Mouse (Mus musculus) midbrain, embryonic 16.5 days (tissue): Measurements from ENCODE around the gene Glb1l2. TPM values are rescaled to one million over a fixed set of nuclear protein-coding genes. Genes with fewer than 3 reads are reported as not detected.

Experiments used
- ATAC-seq: fragments of 200-750 bp; cut with Nextera tagmentation; 2 replicates; pipeline ENCODE4 v1.8.0; 2017; ENCODE audit warnings: moderate TSS enrichment
- H3K27ac ChIP-seq: fragments of 300-500 bp; sonication (generic); 2 replicates; pipeline ENCODE4 v1.5.1; 2014; ENCODE audit warnings: mild to moderate bottlenecking, low read length, mixed read lengths
- H3K27me3 ChIP-seq: fragments of 300-500 bp; sonication (generic); 2 replicates; pipeline ENCODE4 v1.6.1; 2014; ENCODE audit warnings: low read depth, low read length, mixed read lengths; ENCODE audit not compliant: control insufficient read depth, insufficient read depth
- H3K36me3 ChIP-seq: fragments of 300-500 bp; sonication (generic); 2 replicates; pipeline ENCODE4 v1.6.1; 2014; ENCODE audit warnings: mild to moderate bottlenecking, low read length, moderate library complexity, mixed read lengths; ENCODE audit not compliant: control insufficient read depth, insufficient read depth
- H3K4me1 ChIP-seq: fragments of 300-500 bp; sonication (generic); 2 replicates; pipeline ENCODE4 v1.6.1; 2014; ENCODE audit warnings: mild to moderate bottlenecking, low read length, mixed read lengths; ENCODE audit not compliant: control insufficient read depth, insufficient read depth
- H3K4me2 ChIP-seq: fragments of 300-500 bp; sonication (generic); 2 replicates; pipeline ENCODE4 v1.6.1; 2014; ENCODE audit warnings: mild to moderate bottlenecking, low read length, mixed read lengths
- H3K4me3 ChIP-seq: fragments of 300-500 bp; sonication (generic); 2 replicates; pipeline ENCODE4 v1.5.1; 2014; ENCODE audit warnings: low read depth, mild to moderate bottlenecking, low read length, moderate library complexity, mixed read lengths
- H3K9ac ChIP-seq: fragments of 300-500 bp; sonication (generic); 2 replicates; pipeline ENCODE4 v1.6.1; 2014; ENCODE audit warnings: low read depth, low read length, mixed read lengths
- H3K9me3 ChIP-seq: fragments of 300-500 bp; sonication (generic); replicated peaks from 2 replicates; pipeline ENCODE4 v1.6.1; 2014; ENCODE audit warnings: mild to moderate bottlenecking, low read length, mixed read lengths; ENCODE audit not compliant: control insufficient read depth, poor library complexity, severe bottlenecking
- WGBS: fragments of 180-500 bp; shearing (Covaris S2); extraction: QIAGEN DNeasy Blood & Tissue Kit; methylation state at CpG from one replicate; pipeline ENCODE4 v1.1.7; 2014; 5-methylcytosine and 5-hydroxymethylcytosine counted together
- polyA plus RNA-seq: library from polyadenylated mRNA; unstranded; fragments of >200 nt; fragmentation: Nextera tagmentation; extraction: Ambion mirVana; gene quantifications from 2 replicates; pipeline ENCODE4 v1.2.1, GENCODE M21; 2015

The Glb1l2 gene
- polyA plus RNA-seq: 3.1 and 3.6 TPM in 2 replicates

DNA sequence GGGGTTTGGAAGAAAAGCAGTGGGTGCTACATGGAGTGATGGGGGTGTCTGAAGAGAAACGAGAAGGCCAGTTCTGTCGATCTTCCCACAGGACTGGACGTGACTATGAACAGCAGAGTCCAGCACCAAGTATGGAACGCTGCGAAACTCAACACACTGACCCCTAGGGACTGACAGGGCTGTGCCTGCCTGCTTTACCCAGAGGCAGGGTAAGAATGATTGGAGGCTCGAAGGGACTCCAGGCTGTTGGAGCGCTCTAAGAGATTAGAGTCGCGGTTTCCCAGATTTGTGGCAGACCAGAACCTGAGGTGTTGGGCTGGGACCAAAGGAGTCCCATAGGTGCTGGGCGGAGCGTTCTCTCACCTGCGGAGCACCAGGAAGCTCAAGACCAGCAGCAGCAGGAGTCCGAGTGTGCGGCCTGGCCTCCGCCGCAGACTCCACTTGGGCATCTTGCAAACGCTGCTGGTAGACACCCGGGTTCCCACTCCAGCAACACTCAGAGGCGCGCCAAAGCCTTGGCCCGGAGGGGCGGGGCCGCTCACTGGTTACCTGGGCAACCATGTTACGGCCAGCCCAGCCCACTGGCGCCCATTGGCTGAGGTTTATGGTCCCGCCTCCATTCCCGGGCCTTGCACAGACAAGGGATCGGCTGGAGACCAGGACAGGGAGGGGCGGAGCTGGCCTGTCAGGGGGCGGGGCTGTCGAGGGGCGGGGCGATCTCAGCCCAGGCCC, at the start of gene Glb1l2:
Gene Glb1l2, minus strand, starts transcription at position 534 of the 732 bp plus-strand sequence.
- H3K27ac ChIP-seq: no peak within 1 kb of the TSS
- WGBS: under 1% methylated on average over 33 of the region's 33 CpGs

DNA sequence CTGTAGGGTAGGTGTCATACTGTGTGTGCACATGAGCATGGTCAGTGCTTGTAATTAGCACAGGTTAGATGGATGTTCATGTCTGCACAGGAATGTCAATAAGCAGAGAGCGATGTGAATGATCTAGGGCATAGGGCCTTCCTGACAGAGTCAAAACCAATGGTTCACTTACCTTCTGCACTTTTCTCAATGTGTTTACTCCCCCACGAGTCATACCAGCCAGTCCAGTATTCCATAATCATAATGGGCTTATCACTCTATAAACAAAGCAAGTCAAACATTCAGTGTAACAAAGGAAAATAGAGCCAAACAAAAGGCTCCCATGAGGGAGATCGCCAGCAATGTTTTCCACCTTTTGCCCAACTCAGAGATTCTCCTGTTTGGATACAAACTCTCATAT, 24.8 kb upstream of the Glb1l2 start:
- Histone ChIP-seq H3K27me3 (no peaks in the 10 kb centered on the region), H3K27ac (no peak overlapping the region), H3K9ac (no peak overlapping the region), H3K9me3 (no peaks in the 10 kb centered on the region), H3K4me3 (no peak overlapping the region), H3K4me2 (no peak overlapping the region), H3K36me3 (no peaks in the 10 kb centered on the region), H3K4me1 (no peaks in the 10 kb centered on the region)
- 88% methylated on average over 3 of the region's 3 CpGs for WGBS
- ATAC-seq: no peak

More for the DNA sequence above, at the start of gene Glb1l2:
- H3K4me1 ChIP-seq: no peaks in the 10 kb centered on the region; the same call in 1 of the 2 replicates
- H3K9ac ChIP-seq: peak within 1 kb of the TSS; percentile 68
- H3K4me2 ChIP-seq: peak within 1 kb of the TSS; percentile 78
- no peaks in the 10 kb centered on the region for H3K27me3 ChIP-seq
- H3K36me3 ChIP-seq: no peaks in the 10 kb centered on the region
- H3K4me3 ChIP-seq: peak within 1 kb of the TSS; percentile 56
- no peaks in the 10 kb centered on the region for H3K9me3 ChIP-seq
- peak; percentile 100 for ATAC-seq

DNA sequence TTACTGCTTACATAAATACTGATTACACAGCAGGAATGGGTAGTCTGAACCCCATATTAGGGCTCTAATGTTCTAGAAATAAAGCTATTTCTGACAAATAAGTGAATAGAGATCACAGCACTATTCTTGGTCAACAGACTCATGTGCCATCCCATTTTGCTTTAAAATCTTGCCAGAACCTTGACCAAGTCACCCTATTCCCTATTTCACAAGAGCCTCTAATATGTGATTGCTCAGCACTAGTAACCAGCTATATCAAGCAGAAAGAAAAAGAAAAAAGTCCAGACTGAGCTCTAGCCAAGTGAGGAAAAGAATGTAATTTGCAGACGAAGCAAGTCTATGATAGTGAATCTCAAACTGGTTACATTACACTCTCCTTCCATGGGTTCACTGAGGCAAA, 13.7 kb upstream of the Glb1l2 start:
- Histone ChIP-seq H3K9ac (no peak overlapping the region), H3K9me3 (no peaks in the 10 kb centered on the region), H3K27ac (no peak overlapping the region), H3K36me3 (no peaks in the 10 kb centered on the region), H3K4me2 (no peak overlapping the region), H3K4me3 (no peak overlapping the region), H3K4me1 (no peaks in the 10 kb centered on the region), H3K27me3 (no peaks in the 10 kb centered on the region)
- ATAC-seq: no peak
- 85% methylated on average over 1 of the region's 1 CpGs for WGBS

DNA sequence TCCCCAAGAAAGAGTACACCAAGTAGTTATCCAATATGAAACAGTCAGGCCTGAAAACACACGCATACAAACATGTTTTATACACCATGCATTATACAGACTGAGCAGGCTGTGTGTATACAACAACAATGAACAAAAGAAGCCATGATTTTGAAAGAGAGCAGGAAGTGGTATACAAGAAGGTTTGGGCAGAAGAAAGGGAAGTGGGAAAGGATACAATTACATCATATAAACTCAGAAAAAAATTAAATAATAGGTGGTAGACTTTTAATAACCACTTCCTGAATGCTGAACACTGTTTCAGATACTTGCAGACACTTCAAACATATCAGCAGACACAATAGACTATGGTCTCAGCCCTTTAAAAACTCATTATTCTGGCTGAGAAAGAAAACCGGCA, 2.5 kb upstream of the Glb1l2 start:
- 82% methylated on average over 2 of the region's 2 CpGs for WGBS
- H3K27ac ChIP-seq: no peak overlapping the region
- no peaks in the 10 kb centered on the region for H3K36me3 ChIP-seq
- H3K9ac ChIP-seq: no peak overlapping the region
- no peak for ATAC-seq
- H3K9me3 ChIP-seq: no peaks in the 10 kb centered on the region
- H3K4me3 ChIP-seq: no peak overlapping the region
- H3K4me2 ChIP-seq: no peak overlapping the region
- H3K27me3 ChIP-seq: no peaks in the 10 kb centered on the region
- H3K4me1 ChIP-seq: no peaks in the 10 kb centered on the region; the same call in 1 of the 2 replicates

DNA sequence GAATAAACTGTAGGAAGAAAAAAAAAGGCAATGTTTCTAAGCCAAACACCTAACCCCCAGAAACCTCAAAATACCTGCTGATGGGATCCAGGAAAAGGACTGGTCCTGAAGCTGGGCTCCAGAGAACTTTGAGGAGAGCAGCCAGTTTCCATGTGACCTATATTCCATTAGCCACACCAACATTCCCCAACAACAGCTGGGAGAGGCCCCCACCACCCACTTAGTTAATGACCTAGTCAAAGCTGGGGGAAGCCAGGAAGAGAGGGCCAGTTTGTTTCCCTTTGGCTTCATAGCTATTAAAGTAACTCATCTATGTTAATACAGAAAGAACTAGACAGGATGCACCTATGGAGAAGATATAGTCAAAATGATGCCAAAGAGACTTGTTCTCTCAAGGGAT, 1.9 kb downstream of the Glb1l2 start:
- Histone ChIP-seq H3K4me3 (no peak overlapping the region), H3K36me3 (no peaks in the 10 kb centered on the region), H3K27ac (no peak overlapping the region), H3K4me1 (no peaks in the 10 kb centered on the region; the same call in 1 of the 2 replicates), H3K27me3 (no peaks in the 10 kb centered on the region), H3K9ac (no peak overlapping the region), H3K4me2 (no peak overlapping the region), H3K9me3 (no peaks in the 10 kb centered on the region)
- ATAC-seq: no peak

DNA sequence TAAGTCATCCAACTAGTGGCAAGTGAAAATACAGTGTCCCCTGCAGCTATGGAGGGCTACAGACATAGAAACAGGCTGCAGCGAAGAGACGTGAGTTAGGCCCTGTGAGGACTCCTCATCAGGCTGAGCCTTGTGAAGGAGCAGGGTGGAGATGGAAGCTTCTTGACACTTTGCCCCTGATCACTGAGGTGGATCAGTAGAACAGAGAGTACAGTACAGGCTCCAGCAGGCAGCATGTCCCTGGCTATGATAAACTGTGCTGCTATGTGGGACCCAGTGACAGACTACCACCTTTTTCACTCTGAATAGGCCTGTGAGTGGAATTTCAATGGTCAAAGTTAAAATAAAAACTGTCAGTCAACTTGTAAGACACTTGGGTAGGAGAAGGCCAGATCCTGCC, 5.9 kb downstream of the Glb1l2 start:
- no peak overlapping the region for H3K9ac ChIP-seq
- H3K9me3 ChIP-seq: no peaks in the 10 kb centered on the region
- no peaks in the 10 kb centered on the region for H3K36me3 ChIP-seq
- 93% methylated on average over 2 of the region's 2 CpGs for WGBS
- H3K4me1 ChIP-seq: no peaks in the 10 kb centered on the region
- no peaks in the 10 kb centered on the region for H3K27me3 ChIP-seq
- H3K27ac ChIP-seq: no peak overlapping the region
- ATAC-seq: no peak
- H3K4me2 ChIP-seq: no peak overlapping the region
- H3K4me3 ChIP-seq: no peak overlapping the region

DNA sequence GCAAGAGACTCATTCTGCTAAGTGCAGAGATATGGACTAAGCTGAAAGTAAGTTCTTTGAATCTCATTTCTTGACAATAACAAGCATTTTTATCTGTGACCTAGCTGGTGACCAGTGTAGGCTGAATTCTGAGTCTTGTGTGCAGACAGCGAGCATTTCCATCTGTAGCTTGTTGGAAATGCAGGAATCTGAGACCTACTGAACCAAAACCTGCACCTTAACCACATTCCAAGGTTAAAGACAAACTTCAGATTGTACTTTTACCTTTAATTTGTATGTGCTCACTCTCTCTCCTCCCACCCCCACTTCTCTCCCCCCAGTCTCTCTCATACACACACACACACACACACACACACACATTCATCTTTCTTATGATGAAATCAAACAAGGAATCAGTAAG, 7.5 kb downstream of the Glb1l2 start:
- no peak overlapping the region for H3K4me2 ChIP-seq
- no peak for ATAC-seq
- H3K9me3 ChIP-seq: no peaks in the 10 kb centered on the region
- no peaks in the 10 kb centered on the region for H3K27me3 ChIP-seq
- no peak overlapping the region for H3K27ac ChIP-seq
- no peaks in the 10 kb centered on the region for H3K36me3 ChIP-seq
- H3K4me1 ChIP-seq: no peaks in the 10 kb centered on the region
- H3K4me3 ChIP-seq: no peak overlapping the region
- WGBS: 76% methylated on average over 1 of the region's 1 CpGs
- H3K9ac ChIP-seq: no peak overlapping the region

DNA sequence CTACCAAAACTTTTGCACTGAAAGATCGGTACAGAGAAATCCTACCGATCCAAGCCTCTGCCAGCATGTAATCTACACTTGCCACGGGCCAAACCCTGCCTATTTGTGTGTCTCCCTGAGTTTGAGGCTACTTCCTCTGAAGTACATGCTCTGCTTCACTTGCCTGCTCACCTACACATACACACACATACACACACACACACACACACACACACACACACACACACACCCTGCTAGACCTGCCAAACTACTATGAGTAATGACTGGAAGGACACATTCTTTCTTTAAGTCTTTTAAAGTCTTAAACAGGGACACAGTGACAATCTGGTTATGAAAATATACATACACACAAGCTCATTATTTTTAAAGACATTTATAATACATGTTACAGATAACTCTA, 8.1 kb downstream of the Glb1l2 start:
- H3K9me3 ChIP-seq: no peaks in the 10 kb centered on the region
- 94% methylated on average over 3 of the region's 3 CpGs for whole genome bisulfite sequencing
- H3K27ac ChIP-seq: no peak overlapping the region
- no peak overlapping the region for H3K4me2 ChIP-seq
- H3K36me3 ChIP-seq: no peaks in the 10 kb centered on the region
- no peaks in the 10 kb centered on the region for H3K27me3 ChIP-seq
- no peak overlapping the region for H3K4me3 ChIP-seq
- ATAC-seq: no peak
- no peak overlapping the region for H3K9ac ChIP-seq
- no peaks in the 10 kb centered on the region for H3K4me1 ChIP-seq

DNA sequence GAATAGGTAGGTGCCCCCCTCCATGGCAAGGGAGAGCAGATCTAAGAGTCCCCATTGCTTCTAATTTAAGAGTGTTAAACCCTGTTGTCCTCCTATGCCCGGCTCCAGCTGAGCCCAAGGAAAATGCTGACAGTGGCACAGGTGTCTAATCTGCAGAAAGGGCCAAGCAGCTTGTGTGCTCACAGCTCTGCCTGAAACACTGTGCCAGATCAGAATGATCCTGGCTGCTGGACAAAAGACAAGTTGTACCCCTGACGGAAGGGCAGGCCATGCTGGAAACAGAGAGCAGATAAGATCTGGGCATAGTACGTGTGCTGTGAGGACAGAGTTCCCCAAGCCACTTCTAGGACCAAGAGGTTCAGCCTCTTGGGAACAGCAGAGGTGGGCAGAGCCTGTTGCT, 13.4 kb downstream of the Glb1l2 start:
- WGBS: 74% methylated on average over 3 of the region's 3 CpGs
- H3K4me3 ChIP-seq: no peak overlapping the region
- H3K9ac ChIP-seq: no peak overlapping the region
- no peak for ATAC-seq
- no peaks in the 10 kb centered on the region for H3K27me3 ChIP-seq
- no peaks in the 10 kb centered on the region for H3K9me3 ChIP-seq
- no peaks in the 10 kb centered on the region for H3K36me3 ChIP-seq
- no peak overlapping the region for H3K27ac ChIP-seq
- H3K4me2 ChIP-seq: no peak overlapping the region
- H3K4me1 ChIP-seq: no peaks in the 10 kb centered on the region
